Mouse (Mus musculus) layer of hippocampus, adult 9-10 months (tissue): ENCODE results near the gene Sypl.

Experiments
- DNase-seq: peaks from one replicate; pipeline ENCODE4 v3.0.0; 2022; ENCODE audit warnings: low spot score

The Sypl gene

GRCm38 (mm10) chr12:33003339-33003965 is 49.8 kb downstream of the Sypl start:
- DNase-seq, result no peak

- DNase-seq, result no peak
Observed at GRCm38 (mm10) chr12:33005858-33006257, 52.2 kb downstream of the Sypl start.

- DNase-seq, result no peak
Observed at GRCm38 (mm10) chr12:33007176-33007575, 53.5 kb downstream of the Sypl start.

- no peak for DNase-seq
Observed at GRCm38 (mm10) chr12:33008305-33009110, 54.8 kb downstream of the Sypl start.

- no peak for DNase-seq
Observed at GRCm38 (mm10) chr12:33009206-33009966, 55.7 kb downstream of the Sypl start.

- no peak for DNase-seq
Observed at GRCm38 (mm10) chr12:33010026-33010425, 56.3 kb downstream of the Sypl start.

- no peak for DNase-seq
Observed at GRCm38 (mm10) chr12:33014050-33014796, 60.5 kb downstream of the Sypl start.

- no peak for DNase-seq
Observed at GRCm38 (mm10) chr12:33015103-33015502, 61.4 kb downstream of the Sypl start.

GRCm38 (mm10) chr12:33016824-33017705 is 63.4 kb downstream of the Sypl start:
- DNase-seq, result no peak

GRCm38 (mm10) chr12:33018601-33019000 is 64.9 kb downstream of the Sypl start:
- DNase-seq, result no peak

- DNase-seq, result no peak
Observed at GRCm38 (mm10) chr12:33020011-33020410, 66.3 kb downstream of the Sypl start.

GRCm38 (mm10) chr12:33021140-33021539 is 67.4 kb downstream of the Sypl start:
- no peak for DNase-seq

GRCm38 (mm10) chr12:33021751-33022150 is 68.1 kb downstream of the Sypl start:
- DNase-seq, result no peak

- DNase-seq, result no peak
Observed at GRCm38 (mm10) chr12:33024524-33024923, 70.8 kb downstream of the Sypl start.

GRCm38 (mm10) chr12:33027093-33027492 is 73.4 kb downstream of the Sypl start:
- DNase-seq, result peak; percentile 70

GRCm38 (mm10) chr12:33028109-33028691 is 74.5 kb downstream of the Sypl start:
- DNase-seq, result no peak

- DNase-seq, result no peak
Observed at GRCm38 (mm10) chr12:33028708-33029107, 75.0 kb downstream of the Sypl start.
